Mouse (Mus musculus): ENCODE measurements at regions not wholly inside any gene's neighbourhood (a gene's known extent, or its start where the extent isn't known, plus 50 kb on each side); places are given as distances from the start of the nearest gene placed in this dataset.

DNA sequence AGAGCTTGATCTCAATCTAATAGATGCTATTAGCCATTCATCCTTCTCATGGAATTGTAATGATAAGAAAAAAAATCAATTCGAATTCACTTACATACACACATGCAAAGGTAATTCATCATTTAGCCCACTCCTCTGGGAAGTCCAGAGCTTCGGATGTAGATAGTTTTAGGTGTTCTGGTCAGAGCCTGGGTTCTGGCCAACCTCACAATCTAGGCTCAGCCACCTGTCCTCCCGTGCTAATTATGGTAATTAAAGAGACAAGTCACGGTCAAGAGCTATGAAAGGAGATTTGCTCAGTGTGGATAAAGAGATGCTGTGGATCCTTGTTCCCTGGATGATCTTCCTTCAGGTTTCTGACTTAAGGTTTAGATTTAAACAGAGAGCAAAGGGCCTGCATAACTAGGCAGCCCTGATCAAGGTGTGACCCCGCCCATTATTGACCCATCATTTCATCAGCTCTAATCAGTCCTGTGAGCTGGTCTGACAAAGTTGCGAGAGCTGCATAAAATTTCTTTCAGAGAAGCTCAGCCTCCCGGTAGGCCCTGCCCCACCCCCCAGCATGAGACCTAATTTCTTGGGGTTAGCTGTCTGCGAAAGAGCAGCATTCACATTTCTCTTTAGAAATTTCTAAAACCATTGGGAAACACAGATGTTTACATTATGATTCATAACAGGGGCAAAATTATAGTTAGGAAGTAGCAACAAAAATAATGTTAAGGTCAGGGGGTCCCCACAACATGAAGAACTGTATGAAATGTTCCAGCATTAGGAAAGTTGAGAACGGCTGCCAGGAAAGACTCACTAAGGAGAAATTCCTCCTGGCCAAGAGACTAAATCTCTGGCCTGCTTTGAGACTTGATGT, 98.3 kb upstream of the Slc25a26 start:
- TF ChIP-seq MAX (IDR thresholded peaks at IDR 0.05; ENCODE audit: low read length) (no peak), POLR2A (IDR thresholded peaks at IDR 0.05; ENCODE audit: control insufficient read depth in 1 of 2, insufficient read depth in 1 of 2, low read depth in 1 of 2, low read length in 2 of 2, poor library complexity in 1 of 2) (no peak), CTCF (IDR thresholded peaks at IDR 0.05 in 2 of 3, conservative IDR thresholded peaks at IDR 0.05 in 1 of 3; ENCODE audit: control insufficient read depth in 1 of 3, insufficient read depth in 1 of 3, low read depth in 2 of 3, low read length in 3 of 3, poor library complexity in 1 of 3, severe bottlenecking in 1 of 3) (no peak), USF2 (IDR thresholded peaks at IDR 0.05; ENCODE audit: borderline replicate concordance in 1 of 2, insufficient read depth in 1 of 2, low read depth in 1 of 2, low read length in 2 of 2) (no peak), TBP (IDR thresholded peaks at IDR 0.05; ENCODE audit: low read depth, low read length) (no peak), ZKSCAN1 (IDR thresholded peaks at IDR 0.05; ENCODE audit: low read depth, low read length) (no peak), EP300 (IDR thresholded peaks at IDR 0.05; ENCODE audit: low read depth in 1 of 2, low read length in 2 of 2) (no peak), GATA1 (IDR thresholded peaks at IDR 0.05; ENCODE audit: low read depth, low read length) (no peak), USF1 (IDR thresholded peaks at IDR 0.05; ENCODE audit: low read depth, low read length) (no peak), E2F4 (IDR thresholded peaks at IDR 0.05; ENCODE audit: borderline replicate concordance, low read depth, low read length) (no peak), ZC3H11A (IDR thresholded peaks at IDR 0.05; ENCODE audit: low read depth, low read length) (no peak), JUND (IDR thresholded peaks at IDR 0.05; ENCODE audit: low read depth, low read length) (no peak)
